Mouse (Mus musculus) embryonic facial prominence, embryonic 11.5 days (tissue): ENCODE measurements at regions not wholly inside any gene's neighbourhood (a gene's known extent, or its start where the extent isn't known, plus 50 kb on each side); places are given as distances from the start of the nearest gene placed in this dataset.

Experiments used
- ATAC-seq: fragments of 200-750 bp; cut with Nextera tagmentation; replicated peaks from 2 replicates; pipeline ENCODE4 v1.8.0; 2017; ENCODE audit warnings: low read depth; ENCODE audit not compliant: insufficient number of reproducible peaks, low FRiP score, low TSS enrichment
- DNase-seq: peaks from one replicate; pipeline ENCODE4 v3.0.0-alpha.2; 2015; ENCODE audit warnings: low spot score
- H3K27ac ChIP-seq: fragments of 300-500 bp; sonication (generic); replicated peaks from 2 replicates; pipeline ENCODE4 v1.5.1; 2014; ENCODE audit warnings: mild to moderate bottlenecking, low read depth, low read length, control low read depth
- H3K27me3 ChIP-seq: fragments of 300-500 bp; sonication (generic); 2 replicates; pipeline ENCODE4 v1.6.1; 2014; ENCODE audit warnings: mild to moderate bottlenecking, low read length, moderate library complexity, mixed read lengths; ENCODE audit not compliant: control insufficient read depth, insufficient read depth
- H3K36me3 ChIP-seq: fragments of 300-500 bp; sonication (generic); replicated peaks from 2 replicates; pipeline ENCODE4 v1.6.1; 2014; ENCODE audit warnings: low read depth, mild to moderate bottlenecking, low read length, moderate library complexity, mixed read lengths; ENCODE audit not compliant: control insufficient read depth, insufficient read depth
- H3K4me1 ChIP-seq: fragments of 300-500 bp; sonication (generic); 2 replicates; pipeline ENCODE4 v1.6.1; 2014; ENCODE audit warnings: low read length, mixed read lengths; ENCODE audit not compliant: control insufficient read depth, insufficient read depth
- H3K4me2 ChIP-seq: fragments of 300-500 bp; sonication (generic); 2 replicates; pipeline ENCODE4 v1.6.1; 2014; ENCODE audit warnings: low read depth, mild to moderate bottlenecking, control low read depth, low read length, moderate library complexity
- H3K4me3 ChIP-seq: fragments of 300-500 bp; sonication (generic); 2 replicates; pipeline ENCODE4 v1.5.1; 2014; ENCODE audit warnings: low read depth, low read length, control low read depth
- H3K9ac ChIP-seq: fragments of 300-500 bp; sonication (generic); replicated peaks from 2 replicates; pipeline ENCODE4 v1.6.1; 2014; ENCODE audit warnings: mild to moderate bottlenecking, control low read depth, low read length
- H3K9me3 ChIP-seq: fragments of 300-500 bp; sonication (generic); replicated peaks from 2 replicates; pipeline ENCODE4 v1.6.1; 2016; ENCODE audit warnings: mild to moderate bottlenecking, low read length, inconsistent platforms, mixed read lengths; ENCODE audit not compliant: control insufficient read depth
- WGBS: fragments of 180-500 bp; shearing (Covaris S2); extraction: QIAGEN DNeasy Blood & Tissue Kit; methylation state at CpG from one replicate; pipeline ENCODE4 v1.1.7; 2014; 5-methylcytosine and 5-hydroxymethylcytosine counted together

GRCm38 (mm10) chr4:142388476-142388875, 149.3 kb upstream of the Kazn start:
- 71% methylated on average over 6 of the region's 6 CpGs for WGBS
- Histone ChIP-seq H3K27me3 (no peaks in the 10 kb centered on the region), H3K4me3 (no peak overlapping the region), H3K4me2 (no peak overlapping the region), H3K9ac (no peak overlapping the region), H3K36me3 (no peaks in the 10 kb centered on the region), H3K27ac (no peak overlapping the region), H3K4me1 (no peaks in the 10 kb centered on the region), H3K9me3 (no peaks in the 10 kb centered on the region)
- DNase-seq (no peak), ATAC-seq (no peak)

GRCm38 (mm10) chr4:142381168-142381567, 142.0 kb upstream of the Kazn start:
- peak; percentile 7 for DNase-seq
- H3K4me2 ChIP-seq: no peak overlapping the region
- H3K36me3 ChIP-seq: no peaks in the 10 kb centered on the region
- H3K27me3 ChIP-seq: no peaks in the 10 kb centered on the region
- H3K9ac ChIP-seq: no peak overlapping the region
- no peak for ATAC-seq
- no peaks in the 10 kb centered on the region for H3K9me3 ChIP-seq
- H3K4me3 ChIP-seq: no peak overlapping the region
- no peaks in the 10 kb centered on the region for H3K4me1 ChIP-seq
- no peak overlapping the region for H3K27ac ChIP-seq
- 73% methylated on average over 7 of the region's 7 CpGs for WGBS

GRCm38 (mm10) chr4:142378452-142378851, 139.3 kb upstream of the Kazn start:
- ATAC-seq (no peak), DNase-seq (no peak)
- Histone ChIP-seq H3K27me3 (no peaks in the 10 kb centered on the region), H3K4me1 (no peaks in the 10 kb centered on the region), H3K4me3 (no peak overlapping the region), H3K4me2 (no peak overlapping the region), H3K9ac (no peak overlapping the region), H3K9me3 (no peaks in the 10 kb centered on the region), H3K36me3 (no peaks in the 10 kb centered on the region), H3K27ac (no peak overlapping the region)
- WGBS: 27% methylated on average over 9 of the region's 9 CpGs

- H3K36me3 ChIP-seq: no peaks in the 10 kb centered on the region
- no peaks in the 10 kb centered on the region for H3K4me1 ChIP-seq
- no peak overlapping the region for H3K4me2 ChIP-seq
- no peak overlapping the region for H3K4me3 ChIP-seq
- WGBS: 78% methylated on average over 3 of the region's 3 CpGs
- no peaks in the 10 kb centered on the region for H3K9me3 ChIP-seq
- H3K27ac ChIP-seq: no peak overlapping the region
- no peaks in the 10 kb centered on the region for H3K27me3 ChIP-seq
- no peak overlapping the region for H3K9ac ChIP-seq
- no peak for DNase-seq
- ATAC-seq: no peak
Observed at GRCm38 (mm10) chr4:142367774-142368173, 128.6 kb upstream of the Kazn start.

- H3K36me3 ChIP-seq: no peaks in the 10 kb centered on the region
- ATAC-seq (no peak), DNase-seq (no peak)
- no peaks in the 10 kb centered on the region for H3K4me1 ChIP-seq
- no peaks in the 10 kb centered on the region for H3K9me3 ChIP-seq
- no peak overlapping the region for H3K4me3 ChIP-seq
- no peaks in the 10 kb centered on the region for H3K27me3 ChIP-seq
- H3K4me2 ChIP-seq: no peak overlapping the region
- H3K9ac ChIP-seq: no peak overlapping the region
- WGBS: 44% methylated on average over 5 of the region's 5 CpGs
- no peak overlapping the region for H3K27ac ChIP-seq
Observed at GRCm38 (mm10) chr4:142362071-142362470, 122.9 kb upstream of the Kazn start.

- no peak overlapping the region for H3K27ac ChIP-seq
- 57% methylated on average over 13 of the region's 13 CpGs for WGBS
- H3K4me2 ChIP-seq: no peak overlapping the region
Observed at GRCm38 (mm10) chr4:142358866-142359265, 119.7 kb upstream of the Kazn start.

GRCm38 (mm10) chr4:142355387-142355786, 116.2 kb upstream of the Kazn start:
- WGBS: 91% methylated on average over 8 of the region's 8 CpGs
- Histone ChIP-seq H3K36me3 (no peaks in the 10 kb centered on the region), H3K4me1 (no peaks in the 10 kb centered on the region), H3K27me3 (no peaks in the 10 kb centered on the region), H3K27ac (no peak overlapping the region), H3K9ac (no peak overlapping the region), H3K4me3 (no peak overlapping the region), H3K9me3 (no peaks in the 10 kb centered on the region), H3K4me2 (no peak overlapping the region)
- no peak for DNase-seq
- ATAC-seq: no peak

More at GRCm38 (mm10) chr4:142358866-142359265, 119.7 kb upstream of the Kazn start:
- Histone ChIP-seq H3K36me3 (no peaks in the 10 kb centered on the region), H3K9ac (no peak overlapping the region), H3K27me3 (no peaks in the 10 kb centered on the region), H3K4me1 (no peaks in the 10 kb centered on the region), H3K4me3 (no peak overlapping the region), H3K9me3 (no peaks in the 10 kb centered on the region)
- no peak for ATAC-seq
- DNase-seq: peak; percentile 32

GRCm38 (mm10) chr4:142353526-142353925, 114.3 kb upstream of the Kazn start:
- Histone ChIP-seq H3K36me3 (no peaks in the 10 kb centered on the region), H3K9me3 (no peaks in the 10 kb centered on the region), H3K27ac (no peak overlapping the region), H3K4me2 (no peak overlapping the region), H3K4me1 (no peaks in the 10 kb centered on the region), H3K27me3 (no peaks in the 10 kb centered on the region), H3K9ac (no peak overlapping the region), H3K4me3 (no peak overlapping the region)
- DNase-seq (no peak), ATAC-seq (no peak)
- WGBS: 80% methylated on average over 7 of the region's 7 CpGs
